Mouse (Mus musculus) heart, postnatal 0 days (tissue): Measurements from ENCODE around the gene Ceacam16.

Experiments
- CTCF ChIP-seq: IDR thresholded peaks from 2 replicates; pipeline ENCODE4 v1.5.1; 2016; ENCODE audit warnings: antibody characterized with exemption, control low read depth, low read depth
- EP300 ChIP-seq: IDR thresholded peaks from 2 replicates; pipeline ENCODE4 v1.6.1; 2016; ENCODE audit warnings: antibody characterized with exemption, low read depth

- 0 out of 2 replicates have a peak, but pooled peaks have one; percentile 5 for TF ChIP-seq CTCF
- no peak for TF ChIP-seq EP300
Observed at GRCm38 (mm10) chr7:19820347-19821048, 40.6 kb downstream of the Ceacam16 start.
